Mouse (Mus musculus): ENCODE measurements at regions not wholly inside any gene's neighbourhood (a gene's known extent, or its start where the extent isn't known, plus 50 kb on each side); places are given as distances from the start of the nearest gene placed in this dataset.

DNA sequence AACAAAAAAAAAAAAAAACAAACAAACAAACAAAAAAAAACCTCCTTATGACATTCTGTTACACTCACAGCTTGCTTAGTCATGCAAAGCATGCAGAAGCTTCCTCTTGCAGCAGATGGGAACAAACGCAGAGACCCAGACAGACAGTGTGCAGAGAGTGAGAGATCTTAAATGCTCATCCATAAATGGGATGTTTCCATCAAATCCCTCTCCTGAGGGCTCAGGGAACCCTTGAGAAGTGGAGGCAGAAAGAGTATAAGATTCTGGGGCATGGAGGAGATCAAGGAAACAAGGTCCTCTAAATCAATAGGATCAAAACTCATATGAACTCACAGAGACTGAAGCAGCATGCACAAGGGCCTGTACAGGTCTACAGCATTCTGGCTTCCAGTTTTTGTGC, 52.5 kb downstream of the Adm start:
- Histone ChIP-seq H3K4me2 (no peak overlapping the region), H3K9me3 (no peaks in the 10 kb centered on the region), H3K36me3 (no peaks in the 10 kb centered on the region), H3K9ac (no peak overlapping the region), H3K27me3 (no peaks in the 10 kb centered on the region), H3K27ac (no peak overlapping the region), H3K4me1 (no peaks in the 10 kb centered on the region), H3K4me3 (no peak overlapping the region)
- WGBS, result 81% methylated on average over 1 of the region's 1 CpGs
- no peak for ATAC-seq (ENCODE audit: insufficient number of reproducible peaks, low FRiP score, low TSS enrichment, low read depth)

- no peak overlapping the region for H3K9ac ChIP-seq
- no peaks in the 10 kb centered on the region for H3K27me3 ChIP-seq
- no peaks in the 10 kb centered on the region for H3K36me3 ChIP-seq
- H3K4me3 ChIP-seq, result no peak overlapping the region
- H3K27ac ChIP-seq, result no peak overlapping the region
- ATAC-seq (ENCODE audit: insufficient number of reproducible peaks, low FRiP score, low TSS enrichment, low read depth), result no peak
- H3K4me2 ChIP-seq, result no peak overlapping the region
- H3K9me3 ChIP-seq, result no peaks in the 10 kb centered on the region
- 74% methylated on average over 4 of the region's 4 CpGs for WGBS
- H3K4me1 ChIP-seq, result no peaks in the 10 kb centered on the region
These were observed 55.5 kb downstream of the Adm start for GRCm38 (mm10) chr7:110682911-110683310.

DNA sequence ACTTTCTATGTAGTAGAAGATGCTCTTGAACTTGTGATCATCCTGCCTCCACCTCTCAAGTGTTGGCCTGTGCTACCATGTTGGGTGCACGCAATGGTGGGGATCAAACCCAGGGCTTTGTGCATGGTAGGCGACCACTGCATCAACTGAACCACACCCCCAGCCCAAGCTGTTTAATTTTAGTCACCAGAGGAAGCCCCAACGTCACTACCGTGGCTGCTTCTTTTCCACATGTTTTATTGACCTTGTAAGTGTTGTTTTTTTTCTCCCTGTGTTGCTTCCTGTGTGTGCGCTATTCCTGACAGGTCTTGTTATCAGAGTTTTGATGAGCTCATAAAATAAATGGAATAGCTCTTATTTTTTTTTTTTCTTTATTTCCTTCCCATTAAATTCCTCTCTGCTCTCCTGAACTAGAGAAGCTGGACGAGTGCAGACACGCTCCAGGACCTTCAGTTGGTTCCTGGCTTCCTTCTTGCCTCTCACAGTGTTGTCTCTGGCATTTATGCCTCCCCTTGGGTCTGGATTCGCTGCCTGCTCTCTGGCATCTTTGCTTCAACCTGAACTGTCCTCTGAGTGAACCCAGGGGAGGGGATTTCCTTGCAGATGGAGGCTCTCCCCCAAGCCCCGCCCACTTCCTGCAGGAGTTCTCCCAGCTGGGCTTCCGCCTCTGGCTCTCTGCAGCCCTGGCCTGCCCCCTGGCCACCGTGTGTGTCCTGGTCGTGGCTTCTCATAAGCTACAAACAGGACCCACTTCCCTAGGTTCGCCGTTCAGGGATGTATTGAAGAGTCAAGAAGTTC, 61.6 kb downstream of the Adm start:
- H3K9me3 ChIP-seq, result no peaks in the 10 kb centered on the region
- H3K36me3 ChIP-seq, result no peaks in the 10 kb centered on the region
- no peak overlapping the region; the same call in 1 of the 2 replicates for H3K4me3 ChIP-seq
- peak overlapping the region; percentile 20 for H3K4me2 ChIP-seq
- H3K27me3 ChIP-seq, result no peaks in the 10 kb centered on the region
- H3K4me1 ChIP-seq, result peaks cover 7% of the 10 kb centered on the region
- WGBS, result 18% methylated on average over 14 of the region's 14 CpGs
- peak overlapping the region; percentile 65 for H3K27ac ChIP-seq
- H3K9ac ChIP-seq, result no peak overlapping the region
- peak; percentile 61; the same call in 1 of the 2 replicates for ATAC-seq (ENCODE audit: insufficient number of reproducible peaks, low FRiP score, low TSS enrichment, low read depth)

GRCm38 (mm10) chr7:110690241-110690640, 62.8 kb downstream of the Adm start:
- no peak overlapping the region for H3K9ac ChIP-seq
- no peak overlapping the region for H3K4me2 ChIP-seq
- no peaks in the 10 kb centered on the region for H3K36me3 ChIP-seq
- no peak overlapping the region for H3K4me3 ChIP-seq
- H3K27ac ChIP-seq, result peak overlapping the region; percentile 65; the same call in 1 of the 2 replicates
- 91% methylated on average over 2 of the region's 2 CpGs for WGBS
- no peaks in the 10 kb centered on the region for H3K9me3 ChIP-seq
- H3K27me3 ChIP-seq, result no peaks in the 10 kb centered on the region
- ATAC-seq (ENCODE audit: insufficient number of reproducible peaks, low FRiP score, low TSS enrichment, low read depth), result no peak
- H3K4me1 ChIP-seq, result peaks cover 7% of the 10 kb centered on the region

- no peak overlapping the region for H3K4me3 ChIP-seq
- no peak overlapping the region for H3K27ac ChIP-seq
- no peak for ATAC-seq (ENCODE audit: insufficient number of reproducible peaks, low FRiP score, low TSS enrichment, low read depth)
- WGBS, result 74% methylated on average over 9 of the region's 9 CpGs
- no peak overlapping the region for H3K9ac ChIP-seq
- peaks cover 7% of the 10 kb centered on the region for H3K4me1 ChIP-seq
- no peaks in the 10 kb centered on the region for H3K36me3 ChIP-seq
- no peaks in the 10 kb centered on the region for H3K9me3 ChIP-seq
- no peaks in the 10 kb centered on the region for H3K27me3 ChIP-seq
- H3K4me2 ChIP-seq, result no peak overlapping the region
These were observed 63.4 kb downstream of the Adm start for GRCm38 (mm10) chr7:110690856-110691255.

GRCm38 (mm10) chr7:110694262-110694661, 66.8 kb downstream of the Adm start:
- H3K27ac ChIP-seq, result no peak overlapping the region
- H3K9ac ChIP-seq, result no peak overlapping the region
- no peaks in the 10 kb centered on the region for H3K9me3 ChIP-seq
- H3K27me3 ChIP-seq, result no peaks in the 10 kb centered on the region
- H3K4me1 ChIP-seq, result peaks cover 6% of the 10 kb centered on the region
- ATAC-seq (ENCODE audit: insufficient number of reproducible peaks, low FRiP score, low TSS enrichment, low read depth), result no peak
- H3K4me3 ChIP-seq, result no peak overlapping the region
- no peak overlapping the region for H3K4me2 ChIP-seq
- WGBS, result 77% methylated on average over 5 of the region's 5 CpGs
- no peaks in the 10 kb centered on the region for H3K36me3 ChIP-seq

- Histone ChIP-seq H3K4me2 (no peak overlapping the region), H3K4me1 (no peaks in the 10 kb centered on the region), H3K4me3 (no peak overlapping the region), H3K9me3 (no peaks in the 10 kb centered on the region), H3K9ac (no peak overlapping the region), H3K36me3 (no peaks in the 10 kb centered on the region), H3K27ac (no peak overlapping the region), H3K27me3 (no peaks in the 10 kb centered on the region)
- ATAC-seq (ENCODE audit: insufficient number of reproducible peaks, low FRiP score, low TSS enrichment, low read depth), result no peak
- WGBS, result 77% methylated on average over 8 of the region's 8 CpGs
These were observed 68.3 kb downstream of the Adm start for GRCm38 (mm10) chr7:110695729-110696128.

DNA sequence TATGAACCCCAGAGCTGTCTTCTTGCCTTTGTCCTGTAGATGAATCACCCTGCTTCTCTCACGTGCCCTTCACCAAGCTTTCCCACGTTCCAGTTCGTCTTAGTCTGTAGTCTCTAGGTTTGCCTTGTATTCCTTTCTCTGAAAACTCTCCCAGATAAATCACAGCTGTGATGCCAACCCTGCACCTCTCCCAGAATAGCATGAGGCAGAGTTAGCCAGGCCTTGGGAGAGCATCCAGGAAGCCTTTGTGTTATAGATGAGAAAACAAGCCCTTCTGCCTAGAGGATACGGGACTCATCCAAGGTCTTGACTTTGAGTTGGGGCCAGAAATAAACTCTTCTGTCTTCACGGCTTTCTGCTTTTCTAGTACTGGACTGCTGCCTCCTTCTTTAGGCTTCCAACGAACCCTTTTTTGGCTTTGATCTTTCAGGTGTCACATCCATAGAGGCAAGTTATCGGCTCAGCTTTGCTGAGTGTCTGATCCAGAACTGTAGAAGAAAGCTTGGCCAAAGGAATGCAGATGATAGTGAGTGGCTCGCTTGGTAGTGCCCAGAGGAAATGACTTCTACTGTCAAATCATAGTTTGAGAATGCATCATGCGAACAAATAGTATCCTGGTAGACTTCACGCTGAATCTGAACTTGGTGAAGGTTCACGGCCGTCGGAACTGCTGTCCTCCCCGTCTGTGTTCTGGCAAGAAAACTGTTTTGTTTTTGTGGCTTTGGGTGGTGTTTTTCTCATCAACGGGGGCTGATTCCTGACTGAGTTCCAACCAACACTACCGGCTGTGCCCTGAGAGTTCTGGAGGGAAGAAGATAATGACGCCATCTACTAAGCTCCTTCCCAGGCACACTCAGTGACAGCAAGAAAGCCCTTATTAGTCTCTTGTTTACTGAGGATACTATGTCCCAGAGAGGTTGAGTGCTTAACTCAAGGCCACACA, 69.5 kb upstream of the Ampd3 start:
- Histone ChIP-seq H3K36me3 (no peaks in the 10 kb centered on the region), H3K4me3 (no peak overlapping the region), H3K9ac (no peak overlapping the region)

GRCm38 (mm10) chr7:110699596-110699995, 68.4 kb upstream of the Ampd3 start:
- 78% methylated on average over 11 of the region's 11 CpGs for WGBS

More for the DNA sequence above, 69.5 kb upstream of the Ampd3 start:
- no peak for ATAC-seq (ENCODE audit: insufficient number of reproducible peaks, low FRiP score, low TSS enrichment, low read depth)
- H3K27me3 ChIP-seq, result no peaks in the 10 kb centered on the region
- no peak overlapping the region for H3K4me2 ChIP-seq
- H3K27ac ChIP-seq, result no peak overlapping the region
- 87% methylated on average over 17 of the region's 17 CpGs for WGBS
- H3K9me3 ChIP-seq, result no peaks in the 10 kb centered on the region
- H3K4me1 ChIP-seq, result peaks cover 4% of the 10 kb centered on the region; the same call in 1 of the 2 replicates

GRCm38 (mm10) chr7:110701681-110702413, 66.2 kb upstream of the Ampd3 start:
- WGBS, result 47% methylated on average over 11 of the region's 11 CpGs
- no peak for ATAC-seq (ENCODE audit: insufficient number of reproducible peaks, low FRiP score, low TSS enrichment, low read depth)
- Histone ChIP-seq H3K4me1 (peaks cover 15% of the 10 kb centered on the region), H3K4me3 (no peak overlapping the region), H3K4me2 (no peak overlapping the region), H3K9me3 (no peaks in the 10 kb centered on the region), H3K9ac (no peak overlapping the region), H3K27ac (no peak overlapping the region), H3K36me3 (no peaks in the 10 kb centered on the region), H3K27me3 (peaks cover 4% of the 10 kb centered on the region; the same call in 1 of the 2 replicates)

More at GRCm38 (mm10) chr7:110699596-110699995, 68.4 kb upstream of the Ampd3 start:
- ATAC-seq (ENCODE audit: insufficient number of reproducible peaks, low FRiP score, low TSS enrichment, low read depth), result no peak
- Histone ChIP-seq H3K9me3 (no peaks in the 10 kb centered on the region), H3K27ac (no peak overlapping the region), H3K4me3 (no peak overlapping the region), H3K4me1 (peaks cover 4% of the 10 kb centered on the region; the same call in 1 of the 2 replicates), H3K4me2 (no peak overlapping the region), H3K27me3 (0 out of 2 replicates have a peak, but pooled peaks cover 2% of the 10 kb centered on the region), H3K36me3 (no peaks in the 10 kb centered on the region), H3K9ac (no peak overlapping the region)

DNA sequence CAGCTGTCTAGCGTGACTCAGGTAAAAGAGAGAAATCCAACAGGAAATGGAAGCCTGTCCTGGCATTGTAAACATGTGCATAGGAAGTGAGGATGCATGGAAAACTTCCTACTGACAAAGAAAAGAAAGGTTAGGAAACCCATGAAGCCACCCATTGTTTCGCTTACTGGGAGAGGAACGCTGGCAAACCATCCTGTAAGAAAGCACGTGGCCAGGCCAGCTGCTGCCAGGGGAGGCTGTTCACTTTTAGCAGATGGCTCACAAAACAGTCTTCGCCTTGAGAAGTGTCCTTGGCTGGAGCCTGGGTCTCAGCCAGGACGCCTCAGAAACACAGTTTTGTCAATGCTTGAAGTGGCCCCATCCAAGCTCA, 65.6 kb upstream of the Ampd3 start:
- Histone ChIP-seq H3K4me1 (peaks cover 20% of the 10 kb centered on the region), H3K27ac (no peak overlapping the region), H3K4me2 (no peak overlapping the region), H3K9me3 (no peaks in the 10 kb centered on the region), H3K9ac (no peak overlapping the region), H3K4me3 (no peak overlapping the region), H3K27me3 (peaks cover 4% of the 10 kb centered on the region; the same call in 1 of the 2 replicates), H3K36me3 (no peaks in the 10 kb centered on the region)
- no peak for ATAC-seq (ENCODE audit: insufficient number of reproducible peaks, low FRiP score, low TSS enrichment, low read depth)
- 64% methylated on average over 6 of the region's 6 CpGs for WGBS

Measured in limb, embryonic 15.5 days (tissue).